Mouse (Mus musculus) 3134 (cell line): Measurements from ENCODE around the gene Coq6.
"Not testable (repeated sequence)": the region's sequence is repeated elsewhere in the genome, so short reads cannot be mapped to it uniquely, and the experiment has no call there.

Experiments used
- DNase-seq: peaks from one replicate; pipeline ENCODE4 v3.0.0-alpha.2; 2011; ENCODE audit warnings: low spot score; ENCODE audit not compliant: insufficient read length; ENCODE audit errors: extremely low read depth

Coq6 gene

DNA sequence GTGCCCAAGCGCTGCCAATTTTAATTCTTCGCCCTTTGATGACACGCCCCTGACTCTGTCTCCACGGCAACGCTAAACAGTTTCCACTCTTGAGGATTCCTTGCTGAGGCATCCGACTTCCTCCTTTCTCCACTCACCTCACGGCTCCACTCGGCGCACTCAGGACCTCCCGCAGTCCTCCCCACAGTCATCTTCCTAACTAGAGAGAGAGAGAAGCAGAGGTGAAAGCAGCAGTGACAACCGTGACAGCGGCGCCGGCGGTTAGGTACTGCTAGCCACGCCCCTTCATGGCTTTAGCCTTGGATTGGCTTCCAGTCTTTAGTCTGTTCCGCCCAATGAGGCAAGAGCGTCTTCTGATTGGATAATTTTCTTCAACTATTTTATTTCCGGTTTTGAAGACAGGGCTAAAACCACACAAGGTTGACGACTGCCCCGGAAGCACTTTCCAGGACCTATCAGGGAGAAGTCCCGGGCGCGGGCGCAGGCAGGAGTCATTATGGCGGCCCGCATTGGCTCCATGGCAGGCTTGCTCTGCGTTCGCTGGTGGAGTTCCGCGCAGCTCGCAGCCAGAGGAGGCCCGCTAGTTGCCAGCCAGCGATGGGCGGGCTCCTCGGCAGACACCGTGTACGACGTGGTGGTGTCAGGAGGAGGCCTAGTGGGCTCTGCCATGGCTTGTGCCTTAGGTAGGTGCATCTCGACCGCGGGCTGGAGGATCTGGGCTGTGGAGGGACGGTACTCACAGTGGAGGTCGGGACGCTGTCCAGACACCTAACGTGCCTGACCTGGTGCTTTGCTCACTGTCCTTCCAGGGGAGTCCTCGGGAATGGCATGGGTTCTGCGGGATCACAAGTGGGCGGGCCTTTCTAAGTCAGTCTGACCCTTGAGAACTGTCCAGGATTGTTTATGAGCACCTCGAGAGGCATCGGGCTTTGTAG lies at the start of gene Coq6, which contains the start of gene Fam161b:
Coq6 (plus strand) TSS at position 103 of the 935 bp plus-strand sequence.
Fam161b (minus strand) TSS at position 279 of the 935 bp plus-strand sequence.
- peak; percentile 88 for DNase-seq

GRCm38 (mm10) chr12:84316006-84316405 lies 45.5 kb upstream of the Coq6 start:
- no peak for DNase-seq

DNA sequence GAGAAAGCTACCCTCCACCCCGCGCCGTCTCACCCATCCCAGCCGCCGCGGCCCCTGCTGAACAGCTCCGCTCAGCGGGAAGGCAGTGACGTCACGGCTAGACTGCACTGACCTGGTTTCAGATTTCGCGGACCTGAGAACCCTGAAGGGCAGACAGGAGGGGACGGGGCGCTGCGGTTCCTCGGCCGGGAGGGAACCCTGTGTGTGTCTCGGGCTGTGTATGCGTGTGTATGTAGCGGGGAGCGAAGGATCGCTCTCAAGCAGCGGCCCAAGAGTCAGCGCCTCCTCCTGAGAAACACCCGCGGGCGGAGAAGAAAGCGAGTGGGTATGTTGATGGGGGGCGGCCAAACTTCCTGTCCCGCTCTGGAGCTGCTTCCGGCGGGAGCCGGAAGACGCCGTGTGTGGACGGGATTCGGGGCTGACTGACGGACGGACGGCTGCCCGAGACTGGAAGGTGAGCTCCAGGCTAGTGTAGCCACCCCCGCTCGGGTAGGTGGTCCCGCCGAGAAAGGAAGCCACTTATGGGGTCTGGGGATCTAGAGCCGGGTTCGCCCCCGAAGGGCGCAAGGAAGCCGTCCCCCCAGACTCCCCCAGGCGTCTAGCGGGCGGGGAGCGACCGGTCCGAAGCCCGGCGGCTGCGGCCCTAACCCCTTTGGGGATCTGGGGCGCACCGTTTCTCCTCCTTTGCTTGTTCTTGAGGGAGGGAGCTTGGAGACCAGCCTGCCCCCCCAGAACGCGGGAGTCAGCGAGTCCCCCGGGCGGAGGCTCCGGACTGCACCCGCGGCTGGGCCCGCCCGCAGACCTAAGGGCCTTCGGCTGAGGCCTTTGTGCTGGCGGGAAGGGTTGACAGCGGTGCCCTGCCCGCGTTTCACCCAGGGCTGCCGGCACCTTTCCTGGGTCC lies 44.5 kb upstream of the Coq6 start, which contains the start of gene Zfp410:
Zfp410 (plus strand) TSS at position 132 of the 901 bp plus-strand sequence.
- peak; percentile 92 for DNase-seq

DNA sequence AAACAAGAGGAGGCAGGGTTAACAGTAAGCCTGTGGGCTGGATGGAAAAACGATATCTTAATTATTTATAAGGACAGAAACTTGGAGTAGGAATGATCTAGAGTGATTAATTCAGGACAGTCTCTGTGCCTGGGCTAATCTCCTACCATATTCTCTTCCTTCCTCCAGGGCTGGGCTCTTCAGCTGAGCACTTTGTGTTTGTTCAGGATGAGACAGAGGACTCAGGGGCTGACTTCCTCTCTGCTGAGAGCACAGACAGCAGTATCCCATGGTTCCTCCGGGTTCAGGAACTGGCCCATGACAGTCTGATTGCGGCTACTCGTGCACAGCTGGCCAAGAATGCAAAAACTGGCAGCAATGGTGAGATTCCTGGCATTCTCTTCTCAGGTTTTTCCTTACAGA lies 34.3 kb upstream of the Coq6 start:
- no peak for DNase-seq

DNA sequence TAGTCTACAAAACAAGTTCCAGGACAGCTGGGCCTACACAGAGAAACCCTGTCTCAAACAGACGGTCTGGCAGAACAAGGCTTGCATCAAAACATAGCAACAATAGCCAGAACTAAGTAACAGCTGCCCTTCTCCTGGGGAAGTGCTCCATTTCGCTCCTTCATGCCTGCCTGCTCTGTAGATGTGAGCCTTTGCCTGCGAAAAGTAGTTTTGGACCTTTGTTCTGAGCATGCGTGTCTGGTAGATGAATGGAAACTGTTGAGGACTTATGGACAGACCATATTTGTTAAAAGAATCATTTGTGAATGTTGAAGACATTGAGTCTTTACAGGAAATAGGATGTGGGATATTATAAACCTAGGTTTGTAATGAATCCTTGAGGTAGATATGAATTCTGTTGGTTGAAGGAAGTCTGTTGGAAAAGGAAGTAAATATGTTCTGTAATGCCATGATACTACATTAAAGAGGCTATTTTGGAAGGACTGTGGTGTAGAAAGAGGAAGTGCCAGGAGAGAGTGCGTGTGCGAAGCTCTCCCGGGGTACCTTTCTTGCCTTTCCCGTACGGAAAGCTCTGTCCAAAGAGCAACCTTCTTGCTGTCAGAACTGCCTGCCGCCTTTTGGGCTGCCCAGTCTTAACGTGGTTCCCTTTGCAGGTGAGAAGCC lies 24.4 kb upstream of the Coq6 start:
- DNase-seq = no peak

DNA sequence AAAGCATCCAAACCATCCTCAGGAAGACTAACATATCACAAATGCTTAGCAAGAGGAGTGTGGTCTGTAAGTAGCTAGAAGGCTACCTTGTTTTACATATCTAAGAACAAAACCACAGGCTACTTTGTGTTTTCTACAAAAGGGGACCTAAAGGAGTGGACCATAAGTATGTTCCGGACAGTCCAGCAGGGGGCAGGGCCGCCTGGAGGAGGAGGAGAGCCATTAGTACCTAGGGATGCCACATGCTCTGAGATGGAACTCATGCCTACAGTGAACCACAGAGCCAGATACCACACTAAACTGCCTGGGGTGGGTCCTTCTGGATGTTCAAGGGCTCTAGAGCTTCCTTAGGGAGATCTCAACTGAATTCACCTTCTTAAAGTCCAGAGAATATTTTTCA lies 14.3 kb upstream of the Coq6 start:
- DNase-seq = no peak

DNA sequence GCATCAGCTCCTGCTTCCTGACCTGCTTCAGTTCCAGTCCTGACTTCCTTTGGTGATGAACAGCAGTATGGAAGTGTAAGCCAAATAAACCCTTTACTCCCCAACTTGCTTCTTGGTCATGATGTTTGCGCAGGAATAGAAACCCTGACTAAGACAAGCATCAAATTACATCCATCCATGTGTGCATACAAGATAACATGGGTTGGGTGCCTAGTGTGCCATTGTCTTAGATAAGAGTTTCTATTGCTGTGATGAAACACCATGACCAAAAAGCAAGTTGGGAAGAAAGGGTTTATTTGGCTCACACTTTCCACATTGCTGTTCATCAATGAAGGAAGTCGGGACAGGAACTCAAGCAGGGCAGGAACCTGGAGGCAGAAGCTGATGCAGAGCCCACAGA lies 2.8 kb upstream of the Coq6 start:
- DNase-seq = not testable (repeated sequence)

GRCm38 (mm10) chr12:84362872-84363271 lies 1.4 kb downstream of the Coq6 start:
- no peak for DNase-seq

DNA sequence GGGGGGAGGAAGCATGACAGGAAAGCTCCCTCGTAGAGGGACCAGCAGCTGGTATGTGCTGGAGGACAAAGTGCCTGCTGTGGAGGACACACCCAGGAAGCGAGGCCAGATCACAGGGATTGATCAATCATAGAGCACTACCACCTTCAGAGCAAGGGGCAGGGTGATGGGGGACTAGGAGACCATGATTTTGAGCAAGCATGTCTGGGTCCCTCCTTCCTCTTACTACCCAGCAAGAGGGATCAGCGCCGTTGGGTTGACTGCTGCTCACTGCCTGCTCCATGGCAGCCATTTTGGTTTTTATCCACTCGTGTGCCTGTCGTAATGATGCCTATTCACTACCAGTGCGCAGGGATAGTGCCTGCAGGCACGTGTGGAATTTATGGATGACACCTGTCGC lies 2.8 kb downstream of the Coq6 start:
- DNase-seq = no peak

- DNase-seq = no peak
Observed at GRCm38 (mm10) chr12:84365137-84365536, 3.7 kb downstream of the Coq6 start.

DNA sequence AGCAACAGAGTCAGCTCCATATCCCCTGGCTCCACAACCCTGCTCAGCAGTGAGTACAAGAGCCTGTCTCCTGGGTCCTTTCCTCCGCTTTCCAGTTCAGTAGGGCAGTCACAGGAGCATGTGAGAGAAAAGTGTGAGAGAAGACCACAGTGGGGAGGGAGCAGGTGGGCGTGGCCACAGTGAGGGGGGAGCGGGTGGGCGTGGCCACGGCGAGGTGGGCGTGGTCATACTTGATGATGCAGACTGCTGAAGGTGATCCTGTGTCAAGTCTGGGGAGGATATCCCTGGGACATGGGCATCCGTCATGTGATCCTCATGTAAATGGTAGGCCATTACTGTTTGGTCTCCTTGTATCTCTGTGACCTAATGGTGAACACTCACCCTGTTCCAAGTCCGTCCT lies 5.5 kb downstream of the Coq6 start:
- peak; percentile 54 for DNase-seq

DNA sequence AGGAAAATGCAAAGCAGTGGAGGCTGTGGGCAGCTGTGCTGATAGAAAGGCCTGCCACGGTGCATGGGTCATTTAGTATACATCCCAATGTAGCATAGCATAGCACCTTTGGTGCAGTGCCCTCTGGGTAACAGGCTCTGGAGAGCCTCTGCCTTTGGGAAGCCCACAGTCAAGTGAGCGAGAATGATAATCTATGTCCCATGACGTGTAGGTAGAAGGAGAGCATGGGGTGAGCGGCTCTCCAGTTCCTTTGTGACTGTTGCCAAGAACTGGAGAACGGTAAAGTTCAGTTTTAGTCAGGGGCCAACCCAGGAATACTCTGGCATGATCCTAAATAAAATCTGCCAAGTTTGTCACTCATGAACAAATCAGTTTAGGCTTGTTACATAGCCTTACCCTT lies 10.2 kb downstream of the Coq6 start:
- DNase-seq = no peak

DNA sequence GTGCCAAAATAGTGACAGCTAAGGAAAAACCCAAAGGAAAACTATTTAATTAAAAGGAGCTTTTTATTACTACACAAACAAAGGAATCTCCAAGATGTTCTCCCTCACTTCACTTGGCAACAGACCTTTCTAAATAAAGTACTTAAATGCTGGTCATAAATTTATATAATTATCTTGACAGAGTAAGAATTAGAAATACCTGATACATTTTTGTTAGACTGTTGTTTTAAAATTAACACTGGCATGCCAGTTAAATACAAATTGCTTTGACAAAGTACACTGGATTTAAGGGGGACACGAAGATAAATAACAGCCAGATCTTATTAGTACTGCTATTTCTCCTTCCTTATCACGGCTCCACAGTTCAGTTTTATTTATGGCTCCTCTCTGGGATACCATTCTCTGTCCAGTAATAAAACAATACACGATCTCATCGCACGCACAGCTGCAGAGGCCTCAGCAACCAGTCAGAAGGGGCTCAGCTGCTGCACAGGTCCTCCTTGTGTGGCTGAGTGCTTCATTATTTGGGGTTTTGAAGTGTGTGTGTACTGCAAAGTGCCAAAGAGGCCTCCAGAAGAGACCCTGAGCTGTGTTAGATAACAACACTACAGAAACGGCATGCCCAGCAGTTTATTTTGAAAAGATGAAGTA lies 12.5 kb downstream of the Coq6 start:
- DNase-seq = no peak

GRCm38 (mm10) chr12:84382369-84382768 lies 20.9 kb downstream of the Coq6 start:
- no peak for DNase-seq

DNA sequence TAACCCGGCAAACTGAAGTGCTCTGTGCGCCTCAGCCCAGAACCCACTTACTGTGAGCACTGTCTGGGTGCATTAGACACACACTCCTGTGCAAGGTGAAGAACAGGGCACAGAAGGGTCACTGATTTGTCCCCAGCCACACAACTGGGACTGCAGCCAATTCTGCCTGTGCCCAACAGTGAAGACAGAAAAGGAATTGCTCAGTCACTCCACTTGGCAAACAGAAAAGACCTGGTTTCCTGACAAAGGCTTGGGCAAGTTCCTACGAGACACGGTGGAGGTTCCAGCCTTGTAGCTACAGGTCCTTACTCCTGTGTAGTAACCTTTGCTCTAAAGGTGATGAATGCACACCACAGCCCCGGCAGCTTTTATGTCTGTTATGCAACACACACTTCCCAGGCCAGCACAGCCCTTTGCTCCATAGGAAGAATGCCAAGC lies 23.2 kb downstream of the Coq6 start:
- DNase-seq = no peak

GRCm38 (mm10) chr12:84385408-84385807 lies 24.0 kb downstream of the Coq6 start:
- no peak for DNase-seq

GRCm38 (mm10) chr12:84388097-84388496 lies 26.6 kb downstream of the Coq6 start:
- DNase-seq = no peak

GRCm38 (mm10) chr12:84388774-84389400 lies 27.4 kb downstream of the Coq6 start:
- DNase-seq = no peak

GRCm38 (mm10) chr12:84390336-84390735 lies 28.9 kb downstream of the Coq6 start:
- no peak for DNase-seq

GRCm38 (mm10) chr12:84392681-84393080 lies 31.2 kb downstream of the Coq6 start:
- DNase-seq = no peak
